Mouse (Mus musculus) duodenum, adult 2 months (tissue): ENCODE measurements around the gene Lmbrd2. TPM values are rescaled to one million over a fixed set of nuclear protein-coding genes. Genes with fewer than 3 reads are reported as not detected.

ENCODE experiments used
- polyA plus RNA-seq: library from polyadenylated mRNA; depleted of rRNA; stranded (reverse); fragments of >200 nt; gene quantifications from 2 replicates; pipeline ENCODE4 v1.2.3, GENCODE M21; 2012; ENCODE audit warnings: low replicate concordance; rRNA removed

Lmbrd2 gene
- polyA plus RNA-seq, result 1.9 and 3.9 TPM in 2 replicates

GRCm38 (mm10) chr15:9140252-9140680 is at the start of gene Lmbrd2:
TSS of gene Lmbrd2 (plus strand) at chr15:9140550.

GRCm38 (mm10) chr15:9155325-9155724 is 15.0 kb downstream of the Lmbrd2 start, which contains the start of gene Skp2:
TSS of gene Skp2 (minus strand) at chr15:9155425.

Other genes with a start within 250 kb of the Lmbrd2 start
- 0.15 TPM in 1 of 2 replicates, not detected in the other for gene Ranbp3l, start 172.6 kb upstream of the Lmbrd2 start, polyA plus RNA-seq
- 18.2 and 27.7 TPM in 2 replicates for gene Nadk2, start 69.3 kb upstream of the Lmbrd2 start, polyA plus RNA-seq
- gene Skp2, start 14.9 kb downstream of the Lmbrd2 start, polyA plus RNA-seq, result 0.96 and 1.5 TPM in 2 replicates
- not detected in 2 replicates for gene Ugt3a1, start 136.3 kb downstream of the Lmbrd2 start, polyA plus RNA-seq
- gene Ugt3a2, start 195.0 kb downstream of the Lmbrd2 start, polyA plus RNA-seq, result 0.04 TPM in 1 of 2 replicates, not detected in the other